Mouse (Mus musculus): ENCODE results near the gene Ndufa6.
"Not testable (repeated sequence)": the region's sequence is repeated elsewhere in the genome, so short reads cannot be mapped to it uniquely, and the experiment has no call there.

The Ndufa6 gene

DNA sequence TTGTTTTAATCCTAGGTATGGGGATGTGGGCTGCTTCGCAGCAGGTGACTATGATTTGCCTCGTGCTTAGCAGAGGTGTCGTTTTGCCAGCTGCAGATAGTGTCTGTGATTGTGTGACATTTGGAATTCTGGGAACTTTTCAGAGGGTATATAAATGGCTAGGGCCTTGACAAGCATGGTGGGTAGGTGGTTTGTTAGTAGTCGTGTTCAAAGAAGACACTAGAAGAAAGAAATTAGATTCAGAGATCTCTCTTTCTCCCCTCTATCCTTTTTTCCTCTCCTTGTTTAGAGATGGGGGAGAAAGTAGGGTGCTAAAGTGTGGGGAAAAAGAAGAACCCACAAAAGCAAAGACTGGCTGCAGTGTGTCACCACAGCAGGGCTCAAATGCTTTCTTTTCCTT, 14.0 kb upstream of the Ndufa6 start:
- in situ Hi-C loops (cut with MseI, MboI) = no loop called here

DNA sequence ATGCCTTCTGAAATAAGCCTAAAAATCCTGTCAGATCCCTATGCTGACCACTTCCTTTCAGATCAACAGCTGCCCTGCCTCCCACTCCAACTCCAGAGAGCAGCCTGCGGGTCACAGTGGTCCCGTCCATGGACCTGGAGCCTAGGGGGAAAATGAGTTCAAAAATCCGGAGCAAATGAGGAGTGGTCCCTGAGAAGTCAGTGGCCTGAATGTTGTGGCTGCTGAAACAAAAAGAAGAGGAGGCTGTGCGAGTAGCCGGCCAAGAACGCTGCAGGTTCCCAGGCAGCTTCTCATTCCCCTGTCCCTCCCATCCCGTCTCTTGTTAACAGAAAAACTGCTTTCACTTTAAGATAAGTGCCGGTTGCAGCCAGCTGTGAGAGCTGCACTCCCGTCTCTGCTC, 10.4 kb upstream of the Ndufa6 start:
- in situ Hi-C loops (cut with MseI, MboI) = not testable (repeated sequence)

DNA sequence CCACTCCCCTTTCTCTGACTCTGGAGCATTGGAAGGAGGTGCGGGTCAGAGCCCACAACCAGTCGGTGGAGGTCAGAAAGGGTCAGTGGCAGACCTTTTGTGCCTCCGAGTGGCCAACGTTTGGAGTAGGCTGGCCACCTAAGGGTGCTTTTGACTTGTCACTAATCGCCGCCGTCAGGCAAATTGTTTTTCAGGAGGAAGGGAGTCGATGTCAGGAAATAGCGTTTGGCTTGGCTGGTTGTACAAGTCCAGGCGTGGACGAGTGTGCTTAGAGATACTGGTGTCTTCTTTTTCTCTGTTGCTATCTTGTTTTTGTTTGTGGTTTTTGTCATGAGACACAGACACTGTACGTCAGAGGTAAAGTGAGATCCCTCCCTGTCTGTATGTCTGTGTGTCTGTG, 9.7 kb upstream of the Ndufa6 start:
- in situ Hi-C loops (cut with MseI, MboI) = not testable (repeated sequence)

DNA sequence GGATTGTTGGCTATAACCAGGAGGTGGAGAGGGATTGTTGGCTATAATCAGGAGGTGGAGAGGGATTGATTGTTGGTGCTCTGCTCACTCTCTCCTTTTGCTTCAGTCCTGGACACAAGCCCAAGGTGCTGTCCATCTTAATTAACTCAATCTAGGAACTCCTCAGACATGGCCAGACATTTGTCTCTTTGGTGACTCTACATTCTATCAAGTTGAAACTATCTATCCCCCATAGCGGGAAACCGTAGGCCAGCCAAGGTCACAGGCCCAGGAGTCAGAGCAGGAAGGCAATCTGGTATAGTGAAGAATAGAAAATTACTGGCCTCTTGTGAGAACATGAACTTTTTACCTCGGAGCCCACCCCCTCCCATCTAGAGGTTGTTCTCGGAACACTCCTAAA, 8.1 kb upstream of the Ndufa6 start:
- in situ Hi-C loops (cut with MseI, MboI) = no loop called here

DNA sequence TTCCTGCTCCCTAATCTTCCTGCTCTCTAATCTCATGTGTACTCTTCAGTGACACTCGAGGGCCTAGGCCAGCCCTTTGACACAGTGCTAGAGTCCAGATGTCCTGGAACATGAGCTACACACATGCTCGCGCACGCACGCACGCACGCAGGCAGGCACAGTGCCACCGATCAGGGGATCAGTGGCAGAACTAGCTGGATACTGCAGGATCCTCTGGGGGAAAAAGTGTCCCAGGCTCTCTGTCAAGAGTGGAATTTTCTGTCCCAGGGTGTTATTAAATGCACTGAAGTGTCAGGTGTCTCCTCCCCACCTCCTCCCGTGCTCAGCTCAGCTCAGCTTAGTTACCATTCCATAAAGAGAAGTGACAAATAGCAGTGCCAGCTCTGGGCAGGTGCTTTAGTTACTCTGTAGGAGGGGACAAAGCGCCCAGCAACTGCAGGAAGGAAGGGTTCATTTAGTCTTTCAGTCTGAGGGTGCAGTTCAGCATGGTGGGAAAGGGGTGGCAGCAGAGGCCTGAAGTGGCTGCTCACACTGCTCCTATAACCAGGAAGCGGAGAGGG, 7.4 kb upstream of the Ndufa6 start:
- in situ Hi-C loops (cut with MseI, MboI) = no loop called here

DNA sequence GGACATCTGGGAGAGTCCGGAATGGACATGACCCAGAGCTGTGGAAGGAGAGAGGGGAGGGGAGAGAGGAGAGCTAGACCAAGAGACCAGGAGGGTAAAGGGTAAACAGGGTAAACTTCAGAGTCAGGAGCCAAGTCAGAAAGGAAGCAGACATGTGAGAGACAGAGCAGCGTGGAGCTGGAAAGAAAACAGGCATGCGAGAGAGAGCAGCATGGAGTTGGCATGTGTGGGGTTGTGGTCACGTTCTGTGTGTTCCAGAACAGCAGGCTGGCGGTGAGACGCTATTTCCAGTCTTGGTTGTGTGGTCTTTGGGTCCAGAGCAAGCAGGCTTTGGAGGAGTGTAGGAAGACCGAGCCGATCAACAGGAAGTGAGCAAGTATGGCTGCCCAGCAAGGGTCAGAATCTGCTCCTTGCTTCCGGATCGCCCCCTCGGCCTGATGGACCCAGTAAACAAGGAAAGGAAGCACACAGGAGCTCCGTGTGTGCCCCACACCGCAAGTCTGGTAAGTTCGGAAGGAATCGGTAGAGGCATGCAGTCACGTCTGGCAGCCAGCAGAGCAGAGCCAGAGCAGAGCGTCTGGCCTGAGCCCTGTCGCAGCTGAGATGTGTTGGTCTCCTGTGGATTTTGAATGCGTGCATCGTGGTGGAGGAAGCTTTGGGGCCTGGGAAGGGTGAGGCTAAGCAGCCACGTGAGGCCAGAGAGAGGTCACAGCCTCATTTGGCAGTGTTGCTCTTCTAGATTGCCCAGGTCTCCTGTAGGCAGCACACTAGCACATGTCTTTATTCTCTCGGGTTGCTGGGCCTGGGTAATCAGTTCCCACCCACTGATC, 4.5 kb upstream of the Ndufa6 start:
- in situ Hi-C loops (cut with MseI, MboI) = no loop called here

DNA sequence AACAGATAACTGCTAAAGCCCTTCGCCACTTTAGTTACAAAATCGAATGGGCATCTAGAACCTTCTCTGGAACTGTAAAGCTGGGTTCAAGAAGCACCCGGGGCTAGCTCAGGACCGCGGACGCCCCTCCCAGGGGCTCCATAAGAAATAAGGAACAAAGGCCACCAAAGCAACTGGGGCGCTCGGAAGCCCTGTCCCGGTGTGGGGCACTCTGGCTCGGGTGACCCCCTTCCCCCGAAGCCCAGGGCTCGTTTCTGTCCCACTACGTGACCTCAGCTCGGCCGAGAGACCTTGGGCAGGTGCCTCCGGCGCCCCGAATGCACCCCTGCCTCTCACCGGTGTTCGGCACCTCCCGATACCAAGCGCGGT, 393 bp downstream of the Ndufa6 start:
- in situ Hi-C loops (cut with MseI, MboI) = no loop called here

DNA sequence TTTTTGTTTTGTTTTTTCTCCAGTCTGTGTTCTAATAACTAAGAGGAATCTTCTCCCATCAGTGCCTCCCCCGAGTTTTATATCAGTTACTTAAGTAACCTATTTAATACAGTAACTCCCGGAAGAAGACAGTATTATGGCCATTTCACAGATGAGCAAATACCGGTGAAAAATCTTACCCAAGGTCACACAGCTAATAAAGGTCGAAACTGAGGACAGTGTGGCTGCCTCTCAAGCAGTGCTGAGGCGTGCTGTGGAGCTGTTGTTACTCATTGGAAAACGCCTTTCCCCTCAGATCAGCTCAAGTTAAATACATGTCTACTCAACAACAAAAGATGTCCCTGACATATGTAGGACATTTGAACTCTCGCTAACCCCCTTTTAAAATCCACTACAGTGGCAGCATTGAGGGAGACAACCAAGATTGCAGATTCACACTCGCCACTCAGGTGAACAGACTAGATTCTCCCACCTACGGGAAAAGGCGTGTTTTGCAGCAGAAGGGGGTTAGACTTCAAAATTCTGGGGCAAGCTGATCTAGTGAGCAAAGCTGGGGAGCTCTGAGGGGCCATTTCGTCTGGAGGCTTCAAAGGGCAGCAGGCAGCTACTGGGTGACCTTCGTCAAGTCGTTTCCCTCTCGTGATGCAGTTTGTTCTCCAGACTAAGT, 911 bp downstream of the Ndufa6 start:
- in situ Hi-C loops (cut with MseI, MboI) = no loop called here

DNA sequence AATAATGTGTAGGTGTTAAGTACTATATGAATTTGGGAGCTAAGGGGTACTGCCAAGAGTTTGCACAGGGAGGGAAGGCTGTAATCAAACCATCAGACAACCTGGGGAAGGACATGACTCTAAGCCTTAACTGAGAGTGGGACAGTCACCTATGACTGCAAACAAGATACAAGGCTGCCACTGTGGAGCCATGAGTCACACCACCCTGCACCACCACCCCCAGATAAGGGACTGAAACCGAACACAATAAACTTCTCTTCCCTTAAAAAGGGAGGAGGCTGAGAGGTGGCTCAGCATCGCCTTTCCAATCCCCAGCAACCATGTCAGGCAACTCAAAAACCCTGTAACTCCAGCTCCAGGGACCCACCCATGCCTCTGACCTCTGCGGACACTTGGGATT, 2.6 kb downstream of the Ndufa6 start:
- in situ Hi-C loops (cut with MseI, MboI) = no loop called here

DNA sequence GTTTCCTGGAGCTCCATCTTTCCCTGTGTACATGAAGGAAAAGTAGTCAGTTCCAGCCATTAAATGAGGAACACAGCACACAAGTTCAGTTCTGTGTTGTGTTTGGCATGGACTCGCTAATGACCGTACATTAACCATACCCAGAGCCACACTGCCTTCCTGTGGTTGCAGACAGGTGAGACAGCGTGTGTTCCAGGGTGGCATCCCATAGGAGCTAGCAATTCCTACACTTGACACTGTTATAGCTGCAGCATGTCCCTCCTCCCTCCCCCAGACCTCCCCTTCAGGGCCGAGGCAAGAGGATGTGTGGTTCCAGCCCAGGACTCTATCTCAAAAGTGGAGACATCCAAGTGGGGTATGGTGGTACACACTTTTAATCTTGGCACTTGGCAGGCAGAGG, 3.8 kb downstream of the Ndufa6 start:
- in situ Hi-C loops (cut with MseI, MboI) = no loop called here

DNA sequence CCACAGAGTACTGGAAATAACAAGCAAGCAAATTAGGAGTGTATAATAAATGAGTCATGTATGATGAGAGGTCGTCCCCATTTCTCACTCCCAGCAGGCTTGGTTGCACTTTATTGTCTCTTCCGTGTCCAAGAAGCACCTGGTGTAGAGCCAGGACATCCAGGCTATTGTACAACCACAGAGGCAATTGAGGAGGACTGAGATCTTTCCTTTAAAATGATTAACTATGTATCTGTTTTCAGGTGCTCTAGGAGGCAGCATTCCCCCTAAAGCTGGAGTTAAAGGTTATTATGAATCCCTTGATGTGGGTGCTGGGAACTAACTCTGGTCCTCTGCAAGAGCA, 5.2 kb downstream of the Ndufa6 start:
- in situ Hi-C loops (cut with MseI, MboI) = no loop called here

DNA sequence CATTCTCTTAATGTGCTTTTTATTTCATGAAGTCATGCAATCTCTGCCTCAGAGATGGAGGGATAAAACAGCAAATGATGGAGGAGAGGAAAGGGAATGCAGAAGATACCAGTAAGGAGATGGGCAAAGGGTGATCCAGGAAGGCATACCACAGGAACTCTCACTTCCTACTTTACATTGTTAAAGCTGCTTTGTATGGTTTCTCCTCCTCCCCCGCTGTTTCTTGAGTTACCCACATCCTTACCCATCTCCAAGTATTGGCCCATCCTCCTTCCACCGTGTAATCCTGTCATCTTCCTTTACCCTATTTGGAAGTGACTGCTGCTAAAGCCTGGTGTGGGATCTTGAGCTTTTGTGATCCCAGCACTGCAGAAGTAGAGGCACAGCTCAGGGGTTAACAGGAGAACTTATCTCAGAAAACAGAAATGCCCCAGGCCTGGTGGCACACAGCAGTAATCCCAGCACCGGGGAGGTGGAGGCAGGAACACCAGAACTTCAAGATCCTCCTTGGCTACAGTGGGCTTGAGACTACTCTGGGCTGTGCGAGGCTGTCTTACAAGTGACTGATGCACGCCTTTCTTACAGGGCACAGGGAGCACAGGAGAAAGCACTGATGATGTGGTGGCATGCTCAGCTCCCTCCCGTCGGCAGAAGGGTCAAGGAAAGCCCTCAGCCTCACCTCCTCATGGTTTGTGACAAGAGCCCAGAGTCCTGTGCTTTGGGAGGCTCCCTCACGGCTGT, 5.7 kb downstream of the Ndufa6 start:
- in situ Hi-C loops (cut with MseI, MboI) = no loop called here

DNA sequence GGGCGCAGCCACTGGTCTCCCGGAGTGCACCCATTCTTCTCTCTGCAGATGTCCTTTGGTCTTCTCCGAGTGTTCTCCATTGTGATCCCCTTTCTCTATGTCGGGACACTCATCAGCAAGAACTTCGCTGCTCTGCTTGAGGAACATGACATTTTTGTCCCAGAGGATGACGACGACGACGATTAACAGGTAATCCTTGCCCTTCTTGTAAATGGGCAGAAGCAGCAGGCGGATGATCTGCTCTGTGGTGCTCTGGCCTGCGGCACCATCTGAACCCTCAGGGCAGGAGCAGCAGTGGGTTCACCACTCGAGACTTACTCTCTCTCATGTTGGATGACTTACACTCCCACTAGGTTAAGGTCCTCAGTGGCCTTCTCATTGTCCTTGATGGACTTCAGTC, 6.3 kb downstream of the Ndufa6 start:
- in situ Hi-C loops (cut with MseI, MboI) = no loop called here

DNA sequence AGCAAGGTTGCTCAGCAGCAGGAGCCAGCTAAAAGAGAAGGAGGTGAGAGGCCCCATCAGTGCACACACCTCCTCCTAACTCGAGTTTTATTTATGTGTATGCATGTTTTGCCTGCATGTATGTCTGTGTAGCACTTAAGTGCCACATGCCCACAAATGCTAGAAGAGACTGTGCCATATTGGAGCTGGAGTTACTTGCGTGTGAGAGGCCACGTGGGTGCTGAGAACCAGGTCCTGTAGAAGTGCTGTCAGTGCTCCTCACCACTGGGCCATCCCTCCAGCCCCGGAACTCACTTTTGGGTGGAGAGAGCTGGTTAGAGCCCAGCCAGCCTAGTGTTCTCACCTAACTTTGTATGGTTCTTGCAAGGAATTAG, 6.8 kb downstream of the Ndufa6 start:
- in situ Hi-C loops (cut with MseI, MboI) = no loop called here

DNA sequence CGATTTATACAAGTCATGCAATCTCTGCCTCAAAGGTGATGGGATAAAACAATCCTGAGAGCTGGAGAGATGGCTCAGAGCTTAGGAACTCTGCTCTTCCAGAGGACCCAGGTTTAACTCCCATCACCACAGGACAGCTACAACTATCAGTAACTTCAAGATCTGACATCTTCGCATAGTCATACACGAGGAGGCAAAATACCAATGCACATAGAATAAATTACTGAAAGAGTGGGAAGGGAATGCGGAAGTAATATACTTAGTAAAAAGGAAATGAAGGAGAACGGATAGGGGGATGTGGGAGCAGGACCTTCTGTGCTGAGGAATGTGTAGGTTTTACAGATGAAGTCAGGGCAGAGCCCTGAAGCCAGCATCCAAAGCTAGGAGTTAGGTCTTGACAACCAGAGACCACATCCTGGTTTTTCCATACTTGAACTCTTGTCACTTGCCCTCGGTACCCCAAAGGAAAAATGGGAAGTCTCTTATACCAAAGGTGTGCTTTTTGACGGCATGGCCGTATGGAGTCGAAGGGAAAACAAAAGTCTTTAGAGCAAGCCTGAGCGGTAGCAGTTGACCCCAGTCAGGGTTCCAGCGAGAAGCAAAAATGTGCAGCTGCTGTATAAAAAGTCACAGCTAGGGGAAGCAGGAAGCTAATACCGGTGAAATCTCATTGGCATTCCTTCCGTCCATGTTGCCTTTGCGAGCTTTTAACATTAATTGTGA, 7.4 kb downstream of the Ndufa6 start:
- in situ Hi-C loops (cut with MseI, MboI) = no loop called here

DNA sequence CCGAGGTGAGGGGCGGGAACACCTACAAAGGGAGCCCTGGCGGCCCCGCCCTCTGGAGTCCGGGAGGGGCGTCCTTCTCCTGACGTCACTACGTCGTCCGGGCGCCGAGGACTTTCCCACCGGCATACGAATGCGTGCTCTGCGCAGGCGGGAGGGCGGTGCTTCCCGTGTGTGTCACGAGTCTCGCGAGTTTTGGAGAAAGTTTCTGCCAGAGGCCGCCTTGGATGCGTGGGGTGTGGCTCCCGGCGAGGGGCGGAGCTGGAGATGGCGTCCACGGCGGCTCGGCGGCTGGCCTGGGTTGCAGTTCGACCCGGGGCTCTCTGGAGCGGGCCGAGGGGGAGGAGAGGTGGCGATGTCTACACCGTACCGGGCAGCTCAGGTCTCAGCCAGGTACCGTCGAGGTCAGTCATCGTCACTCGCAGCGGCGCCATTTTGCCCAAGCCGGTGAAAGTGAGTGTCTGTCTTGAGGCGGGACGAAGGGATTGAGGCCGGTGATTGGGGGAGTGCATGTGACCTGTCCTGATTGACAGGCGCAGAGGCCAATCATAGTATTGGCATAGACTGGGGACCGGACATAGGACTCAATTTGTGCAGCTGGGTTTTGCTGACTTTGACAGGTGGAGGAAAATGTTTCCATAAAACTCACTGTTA, 8.2 kb downstream of the Ndufa6 start:
- in situ Hi-C loops (cut with MseI, MboI) = no loop called here

DNA sequence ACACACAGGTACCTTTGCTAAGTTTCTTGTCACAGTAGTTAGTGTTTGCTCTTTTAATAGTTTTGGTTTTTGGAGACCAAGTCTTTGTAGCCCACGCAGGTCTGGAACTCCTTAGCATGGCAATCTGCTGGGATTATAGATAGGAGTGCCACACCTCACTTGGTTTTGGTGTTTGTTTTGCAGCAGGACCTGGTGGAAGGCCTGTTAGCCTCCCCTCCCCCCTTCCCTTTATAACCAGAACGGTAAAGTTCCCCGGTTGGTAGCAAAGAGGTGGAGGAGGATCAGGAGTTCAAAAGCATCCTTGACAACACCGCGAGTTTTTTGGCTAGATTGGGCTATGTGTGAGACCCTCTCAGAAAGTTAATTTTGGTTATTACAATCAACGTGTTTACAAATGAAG, 9.2 kb downstream of the Ndufa6 start:
- in situ Hi-C loops (cut with MseI, MboI) = no loop called here

DNA sequence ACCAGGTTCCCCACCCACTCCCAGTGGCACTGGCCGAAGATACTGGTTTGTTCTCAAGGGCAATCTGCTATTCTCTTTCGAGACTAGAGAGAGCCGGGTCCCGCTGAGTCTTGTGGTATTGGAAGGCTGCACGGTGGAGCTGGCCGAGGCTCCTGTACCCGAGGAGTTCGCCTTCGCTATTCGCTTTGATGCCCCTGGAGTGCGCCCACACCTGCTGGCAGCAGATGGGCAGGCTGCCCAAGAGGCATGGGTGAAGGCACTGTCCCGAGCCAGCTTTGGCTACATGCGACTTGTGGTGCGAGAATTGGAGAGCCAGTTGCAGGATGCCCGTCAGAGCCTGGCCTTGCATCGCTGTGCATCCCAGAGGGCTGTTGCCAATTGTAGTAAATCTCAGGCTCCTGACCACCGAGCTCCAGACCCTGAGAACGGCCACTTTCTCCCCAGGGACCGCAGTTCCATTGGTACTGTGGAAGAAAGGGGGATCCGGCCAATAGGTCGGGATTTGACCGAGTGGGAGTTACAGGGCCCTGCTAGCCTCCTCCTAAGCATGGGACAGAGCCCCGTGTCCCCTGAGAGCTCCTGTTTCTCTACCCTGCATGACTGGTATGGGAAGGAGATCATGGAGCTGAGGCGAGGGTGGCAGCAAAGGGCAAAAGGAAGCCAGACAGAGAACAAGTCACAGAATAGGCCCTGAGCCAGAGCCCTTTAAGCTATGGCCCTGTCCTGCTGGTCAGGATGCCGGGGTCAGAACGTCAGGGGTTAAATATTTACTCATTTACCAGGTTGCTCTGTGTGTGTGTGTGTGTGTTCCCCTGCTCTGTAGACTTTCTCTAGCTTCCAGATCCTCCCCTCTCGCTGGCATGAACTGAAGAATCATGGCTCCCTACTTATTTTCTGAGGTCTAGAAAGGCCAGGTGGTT, 10.5 kb downstream of the Ndufa6 start:
- in situ Hi-C loops (cut with MseI, MboI) = no loop called here

DNA sequence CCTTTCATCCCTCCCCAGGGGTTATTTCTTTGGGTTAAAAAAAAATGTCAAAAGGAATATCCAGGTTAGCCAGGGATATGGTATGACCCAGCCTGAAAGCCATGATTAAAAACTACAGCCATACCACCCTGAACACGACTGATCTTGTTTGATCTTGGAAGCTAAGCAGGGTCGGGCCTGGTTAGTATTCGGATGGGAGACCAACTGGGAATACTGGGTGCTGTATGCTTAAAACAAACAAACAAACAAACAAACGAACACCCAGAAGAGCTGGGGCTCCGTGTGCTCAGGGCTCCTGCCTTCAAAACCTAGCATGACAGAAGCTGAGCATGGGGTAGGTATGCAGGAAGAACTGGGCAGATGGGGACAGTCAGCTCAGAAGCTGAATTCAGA, 11.6 kb downstream of the Ndufa6 start:
- in situ Hi-C loops (cut with MseI, MboI) = no loop called here

All from mouse trophoblast stem cell (cell line).